Mouse (Mus musculus) liver, adult 2 months (tissue): Measurements from ENCODE around the gene Olfr132. TPM values are rescaled to one million over a fixed set of nuclear protein-coding genes. Genes with fewer than 3 reads are reported as not detected.
A peak's percentile ranks its signal among the peaks of the same experiment; 100 is the strongest.
"Not testable (repeated sequence)": the region's sequence is repeated elsewhere in the genome, so short reads cannot be mapped to it uniquely, and the experiment has no call there.

Experiments used
- DNase-seq: peaks from one replicate; pipeline ENCODE4 v3.0.0-alpha.2; 2011; ENCODE audit warnings: low read depth, low spot score; ENCODE audit errors: extremely low read depth
- H3K27ac ChIP-seq: fragments of 200-500 bp; replicated peaks from 2 replicates; pipeline ENCODE4 v1.5.1; 2012; ENCODE audit warnings: low read depth, mild to moderate bottlenecking, control low read depth, inconsistent platforms, low read length; ENCODE audit not compliant: insufficient read depth
- H3K27me3 ChIP-seq: fragments of 200-500 bp; 2 replicates; pipeline ENCODE4 v1.6.1; 2012; ENCODE audit warnings: mild to moderate bottlenecking, moderate library complexity, low read length, inconsistent platforms; ENCODE audit not compliant: control insufficient read depth, insufficient read depth
- H3K36me3 ChIP-seq: fragments of 200-500 bp; 2 replicates; pipeline ENCODE4 v1.6.1; 2012; ENCODE audit warnings: low read length, inconsistent platforms; ENCODE audit not compliant: control insufficient read depth, insufficient read depth
- H3K4me1 ChIP-seq: fragments of 200-500 bp; 2 replicates; pipeline ENCODE4 v1.6.1; 2011; ENCODE audit warnings: low read length; ENCODE audit not compliant: control insufficient read depth, insufficient read depth
- H3K4me3 ChIP-seq: fragments of 200-500 bp; 2 replicates; pipeline ENCODE4 v1.5.1; 2011; ENCODE audit warnings: low read depth, mild to moderate bottlenecking, control low read depth, low read length, moderate library complexity; ENCODE audit not compliant: insufficient read depth
- H3K79me2 ChIP-seq: fragments of 200-500 bp; 2 replicates; pipeline ENCODE4 v1.6.1; 2012; ENCODE audit warnings: inconsistent platforms, mild to moderate bottlenecking, low read length, moderate library complexity; ENCODE audit not compliant: control insufficient read depth, insufficient read depth
- H3K9ac ChIP-seq: fragments of 200-500 bp; 2 replicates; pipeline ENCODE4 v1.6.1; 2012; ENCODE audit warnings: low read depth, mild to moderate bottlenecking, control low read depth, inconsistent platforms, low read length
- CTCF ChIP-seq: fragments of 200-500 bp; IDR thresholded peaks from 2 replicates; pipeline ENCODE4 v1.5.1; 2011; ENCODE audit warnings: low read depth, low read length, control low read depth
- POLR2A ChIP-seq: fragments of 200-500 bp; IDR thresholded peaks from 2 replicates; pipeline ENCODE4 v1.6.1; 2011; ENCODE audit warnings: low read length, control low read depth; ENCODE audit not compliant: insufficient read depth; ENCODE audit errors: extremely low read depth
- WGBS: fragments of 180-500 bp; shearing (Covaris S2); methylation state at CpG from one replicate; pipeline ENCODE4 v1.1.7; 2018; 5-methylcytosine and 5-hydroxymethylcytosine counted together
- polyA plus RNA-seq: library from polyadenylated mRNA; depleted of rRNA; stranded (reverse); fragments of >200 nt; gene quantifications from 2 replicates; pipeline ENCODE4 v1.2.3, GENCODE M21; 2012; rRNA removed
- total RNA-seq: library from RNA; depleted of rRNA; stranded (reverse); fragments of >200 nt; gene quantifications from 2 replicates; pipeline ENCODE4 v1.2.3, GENCODE M21; 2014; rRNA removed

The Olfr132 gene
- total RNA-seq (not detected in 2 replicates), polyA plus RNA-seq (not detected in 2 replicates)

DNA sequence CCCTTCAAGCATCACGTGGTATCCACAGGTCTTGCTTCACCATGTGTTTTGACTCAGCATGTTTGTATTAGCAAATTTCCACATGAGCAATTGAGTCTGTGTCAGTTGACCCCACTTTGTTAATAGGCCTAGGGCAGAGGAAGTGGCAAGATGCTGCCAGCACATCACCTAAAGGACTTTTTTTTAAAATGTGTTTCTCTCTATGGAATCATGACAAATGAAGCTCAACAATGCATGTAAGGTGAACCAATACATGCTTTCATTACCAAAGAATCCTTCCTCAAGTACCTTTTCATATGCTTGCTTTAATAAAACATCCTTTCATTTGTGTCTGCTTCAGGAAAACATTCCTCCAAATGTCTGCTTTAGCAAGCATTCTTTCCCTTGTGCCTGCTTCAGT is at the start of gene Olfr132:
Gene Olfr132 (minus strand): TSS at position 101 of the 400 bp plus-strand sequence.
- 60% methylated on average over 1 of the region's 1 CpGs for WGBS
- Histone ChIP-seq H3K36me3 (no peaks in the 10 kb centered on the region), H3K4me3 (no peak within 1 kb of the TSS), H3K79me2 (no peaks in the 10 kb centered on the region), H3K9ac (no peak within 1 kb of the TSS), H3K27me3 (no peaks in the 10 kb centered on the region), H3K27ac (no peak within 1 kb of the TSS), H3K4me1 (no peaks in the 10 kb centered on the region)
- TF ChIP-seq POLR2A (no peak), CTCF (no peak)
- DNase-seq = peak; percentile 52

DNA sequence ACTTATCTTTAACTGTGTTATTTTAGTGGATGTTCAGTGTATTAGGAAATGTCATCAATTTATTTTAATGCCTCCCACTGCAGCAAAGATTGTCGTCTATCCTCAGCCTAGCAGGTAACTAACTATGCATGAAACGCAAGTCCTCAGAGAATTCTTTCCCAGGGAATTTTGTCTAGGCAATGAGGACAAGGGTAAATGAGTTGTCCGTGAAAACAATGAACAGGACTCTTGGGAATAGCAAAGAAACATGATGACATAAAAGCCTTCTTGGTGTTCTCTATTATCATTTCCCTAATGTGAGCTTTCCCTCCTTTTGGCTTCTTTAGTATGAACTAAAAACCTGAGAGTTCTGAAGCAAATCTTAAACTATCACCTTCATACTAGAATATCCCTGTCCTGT is 36.8 kb upstream of the Olfr132 start, which contains the start of gene Olfr134:
Gene Olfr134 (plus strand): TSS at position 301 of the 400 bp plus-strand sequence.
- Histone ChIP-seq H3K36me3 (no peaks in the 10 kb centered on the region), H3K4me1 (no peaks in the 10 kb centered on the region), H3K27ac (no peak within 1 kb of the TSS), H3K79me2 (no peaks in the 10 kb centered on the region), H3K4me3 (no peak within 1 kb of the TSS), H3K27me3 (no peaks in the 10 kb centered on the region), H3K9ac (no peak within 1 kb of the TSS)
- DNase-seq = no peak
- 65% methylated on average over 3 of the region's 3 CpGs for WGBS
- no peak for TF ChIP-seq POLR2A
- TF ChIP-seq CTCF = no peak

DNA sequence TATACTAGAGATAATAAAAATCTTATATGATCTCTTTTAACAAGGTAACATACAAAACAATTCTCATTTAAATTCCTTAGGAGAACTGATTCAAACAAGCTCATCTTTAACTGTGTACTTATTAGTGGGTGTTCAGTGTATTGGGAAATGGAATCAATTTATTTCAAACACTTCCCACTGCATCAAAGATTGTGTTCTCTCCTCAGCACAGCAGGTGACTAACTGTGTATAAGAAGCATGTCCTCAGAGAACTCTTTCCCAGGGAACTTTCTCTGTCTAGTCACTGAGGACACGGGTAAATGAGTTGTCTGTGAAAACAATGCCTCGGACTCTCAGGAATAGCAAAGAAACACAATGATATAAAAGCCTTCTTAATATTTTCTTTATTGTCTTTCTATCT is 10.7 kb upstream of the Olfr132 start, which contains the start of gene Olfr133:
Gene Olfr133 (plus strand): TSS at position 301 of the 400 bp plus-strand sequence.
- Histone ChIP-seq H3K4me1 (no peaks in the 10 kb centered on the region), H3K27me3 (no peaks in the 10 kb centered on the region), H3K27ac (no peak within 1 kb of the TSS), H3K9ac (no peak within 1 kb of the TSS), H3K36me3 (no peaks in the 10 kb centered on the region), H3K4me3 (no peak within 1 kb of the TSS), H3K79me2 (no peaks in the 10 kb centered on the region)
- TF ChIP-seq CTCF (no peak), POLR2A (no peak)
- 81% methylated on average over 2 of the region's 2 CpGs for WGBS
- no peak for DNase-seq

DNA sequence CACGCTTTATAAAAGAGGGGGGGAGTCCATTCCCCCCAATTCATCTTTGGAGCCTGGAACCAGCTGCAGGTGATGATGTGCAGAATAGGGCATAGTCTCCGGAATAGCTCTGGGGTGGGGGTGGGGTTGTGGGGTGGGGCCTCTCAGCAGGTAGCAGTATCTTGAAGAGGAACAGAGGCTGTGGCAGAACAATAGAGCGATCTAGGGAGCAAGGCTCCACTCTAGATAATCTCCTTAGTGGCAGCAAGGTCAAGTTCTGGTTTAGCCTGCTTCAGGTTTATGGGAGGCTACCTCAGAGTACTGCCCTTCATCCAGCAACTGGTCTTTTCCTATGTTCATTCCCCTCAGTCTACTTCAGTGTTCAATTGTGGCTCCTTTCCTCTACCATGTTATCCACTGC is 9.0 kb downstream of the Olfr132 start:
- DNase-seq, H3K79me2 ChIP-seq, H3K27ac ChIP-seq, H3K9ac ChIP-seq, H3K27me3 ChIP-seq, H3K36me3 ChIP-seq, H3K4me3 ChIP-seq, H3K4me1 ChIP-seq: not testable (repeated sequence)
- 73% methylated on average over 3 of the region's 3 CpGs for WGBS

DNA sequence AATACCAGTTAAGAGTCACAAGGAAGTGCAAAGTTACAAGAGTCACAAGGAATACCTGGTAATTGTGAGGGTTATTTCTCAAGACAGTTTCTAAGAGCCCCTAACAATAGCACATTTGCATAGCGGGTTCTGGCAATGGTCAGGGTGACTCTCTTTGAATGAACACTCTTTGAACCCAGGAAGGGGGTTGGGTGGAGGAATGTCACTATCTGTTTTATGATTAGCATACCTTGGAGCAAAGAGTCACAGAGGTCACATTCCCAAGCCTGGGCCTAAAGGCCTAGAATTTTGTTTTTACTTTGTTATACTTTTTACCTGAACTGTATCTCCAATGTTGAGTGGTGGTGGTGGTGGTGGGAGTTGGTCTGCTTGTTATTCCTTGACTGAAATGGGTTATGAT is 10.1 kb downstream of the Olfr132 start:
- not testable (repeated sequence) for H3K79me2 ChIP-seq, H3K36me3 ChIP-seq, H3K27ac ChIP-seq, H3K9ac ChIP-seq, H3K4me3 ChIP-seq, H3K4me1 ChIP-seq, DNase-seq, H3K27me3 ChIP-seq
- 68% methylated on average over 1 of the region's 1 CpGs for WGBS

DNA sequence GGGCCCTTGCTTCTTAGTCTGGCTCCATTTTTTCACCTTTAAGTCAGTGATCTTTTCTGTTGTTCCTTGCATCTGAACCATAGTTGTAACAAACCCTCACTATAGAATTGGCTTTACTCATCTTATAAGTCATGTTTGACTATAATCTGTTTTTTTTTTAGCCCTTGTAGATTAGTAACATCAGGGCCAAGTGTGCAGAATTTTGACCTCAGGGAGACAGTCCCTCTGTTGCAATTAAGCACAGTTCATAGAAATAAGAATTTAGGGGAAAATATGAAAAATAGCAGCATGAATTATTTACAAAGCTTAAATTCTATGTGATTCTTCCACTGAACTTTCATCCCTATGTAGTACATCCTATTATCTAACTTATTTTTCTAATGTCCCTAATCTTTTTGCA is 45.7 kb downstream of the Olfr132 start, which contains the start of gene Olfr131:
Gene Olfr131 (minus strand): TSS at position 101 of the 400 bp plus-strand sequence.
- TF ChIP-seq CTCF = no peak
- no peak for TF ChIP-seq POLR2A
- Histone ChIP-seq H3K27me3 (no peaks in the 10 kb centered on the region), H3K4me1 (no peaks in the 10 kb centered on the region), H3K4me3 (no peak within 1 kb of the TSS), H3K36me3 (no peaks in the 10 kb centered on the region), H3K9ac (no peak within 1 kb of the TSS), H3K79me2 (no peaks in the 10 kb centered on the region), H3K27ac (no peak within 1 kb of the TSS)
- DNase-seq = no peak
